Mouse (Mus musculus): ENCODE measurements at regions not wholly inside any gene's neighbourhood (a gene's known extent, or its start where the extent isn't known, plus 50 kb on each side); places are given as distances from the start of the nearest gene placed in this dataset.

DNA sequence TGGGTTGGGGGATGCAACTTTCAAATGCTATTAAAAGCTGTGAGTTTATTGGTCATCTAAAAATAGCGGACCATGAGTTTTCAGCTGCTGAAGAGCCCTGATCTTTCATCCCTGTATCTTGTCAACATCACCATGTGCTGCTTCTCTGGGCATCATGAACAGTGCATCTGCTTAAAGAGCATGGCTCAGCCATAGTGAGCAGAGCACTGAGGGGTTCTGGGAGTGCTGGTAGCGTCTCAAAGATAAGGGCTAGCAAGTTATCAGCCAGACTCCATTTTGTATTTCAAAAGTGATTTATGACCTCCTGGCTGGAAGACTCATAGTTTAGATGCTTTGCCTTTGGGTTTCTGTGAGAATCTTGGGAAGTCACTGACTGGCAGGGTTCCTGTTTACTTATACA lies 173.5 kb upstream of the Itga4 start:
- DNase-seq (ENCODE audit: low spot score), result no peak

DNA sequence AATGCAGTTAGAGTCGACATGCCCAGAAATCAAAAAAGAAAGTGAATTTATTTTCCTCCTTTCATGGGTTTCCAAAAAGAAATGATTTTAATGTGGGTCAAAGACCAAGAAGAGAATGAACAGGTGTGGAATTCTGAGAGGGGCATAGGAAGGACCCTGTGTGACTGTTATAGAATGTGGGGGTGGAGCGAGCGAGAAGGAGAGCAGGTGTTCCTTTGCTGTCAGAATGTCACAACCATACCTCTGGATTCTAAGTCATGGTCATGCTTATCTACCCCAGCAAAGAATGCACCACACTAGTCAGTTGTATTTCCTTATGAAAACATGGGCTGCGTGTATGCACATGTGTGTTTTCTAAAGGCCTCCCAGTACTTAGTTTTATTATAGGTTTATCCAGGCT lies 168.9 kb upstream of the Itga4 start:
- DNase-seq (ENCODE audit: low spot score), result no peak

DNA sequence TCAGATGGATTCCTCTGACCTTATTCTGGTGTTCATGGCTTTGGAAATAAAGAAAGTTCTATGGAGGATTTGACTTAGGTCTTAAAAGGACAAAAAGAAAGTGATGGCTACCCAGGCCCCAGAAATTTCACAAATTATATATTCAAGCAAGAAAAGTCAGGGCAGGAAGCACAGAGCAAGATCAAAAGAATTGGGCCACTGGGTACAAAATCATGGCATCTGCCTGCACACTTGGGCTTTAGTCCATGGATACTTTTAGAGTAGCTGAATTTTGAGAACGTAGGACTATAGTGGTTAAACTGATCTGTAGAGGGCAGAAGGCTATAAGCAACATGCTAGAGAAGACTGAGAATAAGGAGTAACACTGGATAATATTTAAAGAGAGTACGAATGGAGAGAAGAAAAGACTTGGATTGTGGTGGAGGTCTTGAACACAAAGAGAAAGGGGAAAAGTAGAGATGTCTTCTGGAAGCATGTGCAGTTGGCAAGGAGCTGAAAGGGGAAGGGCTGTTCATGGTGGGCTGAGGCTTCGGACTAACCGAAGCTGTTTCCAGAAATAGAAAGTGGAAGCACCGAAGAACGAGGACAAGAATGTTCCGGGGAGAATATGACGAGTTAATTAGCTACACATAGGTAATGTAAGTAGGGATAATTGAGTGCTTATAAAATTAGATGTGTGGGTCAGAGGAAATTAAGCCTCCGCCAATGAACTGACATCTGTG lies 168.2 kb upstream of the Itga4 start:
- peak; percentile 20 for DNase-seq (ENCODE audit: low spot score)

DNA sequence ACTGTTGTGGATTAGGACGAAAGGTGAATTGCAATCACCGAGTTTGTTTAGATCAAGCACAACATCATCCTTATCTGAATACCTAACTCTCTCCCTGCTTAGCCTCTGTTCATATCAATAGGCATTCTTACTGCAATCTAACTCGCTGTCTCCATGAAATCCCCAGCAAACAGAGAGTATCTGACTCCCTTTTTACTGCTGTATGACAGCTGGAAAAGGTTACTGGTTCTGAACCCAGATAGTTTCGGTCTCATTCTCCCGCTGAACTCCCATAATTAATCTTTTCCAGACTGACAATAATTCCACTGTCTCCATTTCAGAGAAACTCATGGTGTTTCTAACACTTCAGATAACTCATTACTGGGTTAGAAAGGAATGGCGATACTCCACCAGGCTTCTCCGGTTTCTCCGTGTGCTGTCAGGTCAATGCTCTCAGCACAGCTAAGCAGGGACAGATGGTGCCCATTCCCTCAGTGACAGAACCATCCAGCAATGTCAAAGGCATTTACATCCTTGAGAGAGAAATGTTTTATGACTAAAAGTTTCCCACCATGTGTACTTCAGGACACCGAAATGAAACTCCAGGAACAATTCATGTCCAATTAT lies 167.5 kb upstream of the Itga4 start:
- peak; percentile 71 for DNase-seq (ENCODE audit: low spot score)

DNA sequence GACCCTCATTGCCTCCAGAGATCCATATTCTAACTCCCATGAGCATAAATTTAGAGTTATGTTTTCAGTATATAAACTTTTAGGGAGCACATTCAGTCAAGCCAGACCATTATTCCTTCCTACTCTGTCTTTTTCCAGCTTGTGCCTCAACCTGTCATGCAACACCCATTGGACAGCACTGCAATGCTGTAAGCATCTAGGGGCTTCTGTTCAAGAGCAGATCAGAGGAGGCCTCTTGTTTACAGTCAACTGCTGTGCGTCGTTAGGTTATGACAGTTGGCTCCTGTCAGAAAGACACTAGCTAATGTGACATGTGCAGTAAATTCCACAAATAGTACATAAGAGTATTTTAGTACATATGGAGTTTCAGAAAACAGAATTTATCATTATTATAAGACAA lies 165.0 kb upstream of the Itga4 start:
- no peak for DNase-seq (ENCODE audit: low spot score)

DNA sequence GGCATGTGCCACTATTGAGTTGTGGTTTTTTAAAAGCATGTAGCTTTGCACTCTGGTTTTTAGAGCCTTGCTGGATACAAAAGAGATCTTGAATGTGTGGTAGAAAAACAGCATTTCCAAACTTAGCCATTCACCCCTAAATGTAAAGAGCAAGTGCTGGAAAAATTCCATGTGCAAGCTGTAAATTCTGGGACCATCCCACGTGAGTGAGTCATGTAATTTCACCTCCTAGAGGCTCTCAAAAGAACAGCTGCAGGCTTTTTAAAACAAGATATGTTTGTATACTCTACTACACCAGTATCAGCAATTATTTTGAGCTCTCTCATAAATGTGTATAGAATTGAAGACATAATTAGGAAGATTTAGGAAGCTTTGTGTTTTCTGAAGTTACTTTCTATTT lies 160.9 kb upstream of the Itga4 start:
- no peak for DNase-seq (ENCODE audit: low spot score)

DNA sequence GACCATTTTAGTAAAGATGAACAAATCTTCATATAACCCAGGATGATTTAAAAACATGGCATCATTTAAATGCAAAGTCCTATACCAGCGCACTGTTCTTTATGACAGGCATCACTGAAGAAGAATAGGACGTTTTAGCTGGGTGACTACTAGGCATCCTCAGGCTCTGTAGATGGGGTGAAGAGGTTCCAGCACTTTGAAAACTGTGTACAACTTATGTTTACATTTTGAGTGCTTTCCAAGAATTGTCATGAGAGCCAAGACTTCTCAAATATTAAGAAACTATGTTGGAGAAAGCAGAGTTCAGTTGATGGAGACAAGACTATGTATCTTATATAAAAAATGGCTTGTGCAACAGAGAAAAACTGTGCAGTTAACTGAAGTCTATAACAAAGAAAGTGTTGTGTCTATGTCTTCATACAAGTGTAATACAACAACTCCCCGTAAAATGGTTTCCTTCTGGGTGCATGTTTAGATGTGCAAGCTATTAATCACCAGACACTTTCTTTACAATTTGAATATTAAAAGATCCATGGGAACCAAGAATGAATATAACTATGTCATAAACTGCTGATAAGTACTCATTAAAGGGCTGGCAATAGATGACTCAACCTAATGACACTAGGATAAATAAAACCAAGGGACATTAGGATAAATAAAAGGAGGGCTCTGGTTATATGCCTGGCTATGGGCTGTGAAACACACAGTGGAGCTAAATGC lies 158.5 kb upstream of the Itga4 start:
- no peak for DNase-seq (ENCODE audit: low spot score)

DNA sequence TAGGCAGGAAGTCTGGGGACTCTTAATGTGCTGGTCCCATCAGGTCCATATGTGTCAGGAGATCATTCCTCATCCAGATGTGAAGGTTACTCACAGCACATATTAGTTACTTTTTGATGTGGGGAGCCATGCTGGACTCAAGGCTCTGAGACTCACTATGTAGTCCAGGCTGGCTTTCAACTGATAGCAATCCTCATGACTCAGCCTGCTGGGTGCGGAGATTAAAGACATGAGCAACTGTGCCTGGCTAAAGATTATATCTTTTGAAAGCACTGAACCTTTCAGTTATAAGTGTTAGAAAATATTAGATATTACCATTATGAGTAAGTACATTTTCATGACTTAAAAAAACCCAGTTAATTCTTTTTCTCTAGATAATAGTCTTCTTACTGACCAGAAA lies 155.6 kb upstream of the Itga4 start:
- DNase-seq (ENCODE audit: low spot score), result no peak

DNA sequence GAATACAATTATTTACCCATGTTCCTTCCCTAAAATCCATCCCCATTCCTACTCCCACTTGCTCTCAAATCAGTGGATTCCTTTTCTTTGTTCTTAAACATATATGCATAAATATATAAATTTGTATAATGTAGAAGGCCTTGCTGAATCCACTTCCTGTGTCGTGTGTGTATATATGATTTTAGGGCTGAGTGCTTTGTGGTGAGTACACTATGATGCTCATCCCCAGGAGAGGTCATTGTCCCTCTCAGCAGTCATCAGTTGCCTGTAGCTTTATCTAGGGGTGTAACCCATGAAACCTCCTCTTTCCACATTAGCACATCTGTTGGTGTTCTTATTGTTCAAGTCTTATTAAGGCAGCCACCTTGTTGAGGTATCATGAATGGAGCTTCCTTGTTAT lies 143.6 kb upstream of the Itga4 start:
- DNase-seq (ENCODE audit: low spot score), result no peak

DNA sequence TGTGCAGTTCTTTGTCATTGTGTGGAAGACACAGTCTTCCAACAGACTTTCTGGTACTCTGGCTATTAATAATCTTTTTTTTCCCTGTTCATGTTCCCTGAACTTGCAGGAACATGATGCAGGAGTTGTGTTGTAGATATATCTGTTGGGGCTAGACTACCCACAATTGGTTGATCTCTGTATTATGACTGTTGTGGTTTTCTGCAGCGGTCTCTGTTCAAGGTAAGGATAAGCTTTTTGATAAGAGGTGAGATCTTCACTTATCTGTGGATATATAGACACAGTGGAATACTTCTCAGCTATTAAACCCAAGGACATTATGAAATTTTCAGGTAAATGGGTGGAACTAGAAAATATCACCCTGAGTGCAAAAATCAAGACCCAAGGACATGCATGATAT lies 143.2 kb upstream of the Itga4 start:
- DNase-seq (ENCODE audit: low spot score), result no peak

DNA sequence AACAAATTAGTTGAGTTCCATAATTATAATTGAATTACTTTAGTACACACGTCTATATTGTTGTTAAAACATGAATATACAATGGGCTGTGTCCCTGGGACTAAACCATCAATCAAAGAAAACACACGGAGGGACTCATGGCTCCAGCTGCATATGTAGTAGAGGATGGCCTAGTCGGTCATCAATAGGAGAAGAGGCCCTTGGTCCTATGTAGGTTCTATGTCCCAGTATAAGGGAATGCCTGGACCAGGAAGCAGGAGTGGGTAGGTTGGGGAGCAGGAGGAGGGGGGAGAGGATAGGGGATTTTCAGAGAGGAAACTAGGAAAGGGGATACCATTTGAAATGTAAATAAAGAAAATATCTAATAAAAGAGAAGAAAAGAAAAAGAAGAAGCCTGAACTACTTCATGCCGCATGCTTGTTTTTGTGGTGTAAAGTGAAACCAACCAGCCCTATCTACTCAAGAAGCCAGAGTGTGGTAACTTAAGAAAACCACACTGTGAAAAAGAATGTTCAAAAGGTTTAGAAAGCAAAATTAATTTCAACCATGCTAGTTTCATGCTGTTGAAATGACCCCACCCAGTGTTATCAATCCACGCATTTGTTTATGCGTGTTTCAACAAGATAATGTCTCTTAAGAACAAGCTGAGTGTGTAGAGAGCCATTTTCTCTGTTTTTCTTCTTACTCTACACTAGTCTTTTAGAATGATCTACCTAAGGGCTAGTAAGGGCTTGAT lies 134.4 kb upstream of the Itga4 start:
- no peak for DNase-seq (ENCODE audit: low spot score)

DNA sequence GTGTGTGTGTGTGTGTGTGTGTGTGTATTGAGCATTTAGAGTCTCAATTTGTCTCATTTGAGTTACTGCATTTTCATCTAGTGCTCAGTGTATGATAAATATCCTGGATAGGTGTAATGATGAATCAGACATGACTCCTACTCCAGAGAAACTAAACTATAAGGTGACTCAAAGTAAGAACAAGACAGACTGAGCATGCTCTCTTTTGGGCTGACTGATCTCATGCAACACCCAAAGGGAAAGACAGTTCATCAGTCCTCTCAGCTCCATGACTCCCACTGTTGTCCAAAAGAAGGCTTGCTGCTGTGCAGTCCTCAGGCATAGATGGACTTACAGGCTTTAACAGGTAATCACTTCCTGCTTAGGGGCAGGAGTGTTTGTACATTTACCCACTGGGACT lies 132.7 kb upstream of the Itga4 start:
- no peak for DNase-seq (ENCODE audit: low spot score)

DNA sequence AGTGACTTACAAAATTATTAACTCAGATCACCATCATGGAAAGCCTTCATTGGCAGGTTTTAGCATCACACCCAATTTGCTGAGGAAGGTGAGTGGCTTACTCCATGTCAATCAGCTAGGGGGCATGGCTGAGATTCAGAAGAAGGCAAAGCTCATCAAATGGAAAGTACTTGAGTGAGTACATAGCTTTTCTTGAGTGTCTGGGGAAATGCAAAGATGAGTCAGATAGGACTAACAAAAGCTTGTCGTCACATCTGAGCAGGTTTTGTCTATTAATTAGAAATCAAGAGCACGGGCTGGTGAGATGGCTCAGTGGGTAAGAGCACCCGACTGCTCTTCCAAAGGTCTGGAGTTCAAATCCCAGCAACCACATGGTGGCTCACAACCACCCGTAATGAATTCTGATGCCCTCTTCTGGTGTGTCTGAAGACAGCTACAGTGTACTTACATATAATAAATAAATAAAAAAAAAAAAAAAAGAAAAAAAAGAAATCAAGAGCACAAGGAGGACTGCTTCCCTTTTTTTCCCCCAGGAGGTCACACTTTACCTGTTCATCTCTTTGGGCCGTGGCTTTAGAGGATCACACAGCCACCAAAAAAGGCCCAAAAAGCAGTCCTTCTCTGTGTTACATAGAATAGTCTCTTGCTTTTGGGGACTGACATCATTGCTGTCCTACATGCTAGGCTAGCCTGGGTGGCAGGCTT lies 130.8 kb upstream of the Itga4 start:
- no peak for DNase-seq (ENCODE audit: low spot score)

DNA sequence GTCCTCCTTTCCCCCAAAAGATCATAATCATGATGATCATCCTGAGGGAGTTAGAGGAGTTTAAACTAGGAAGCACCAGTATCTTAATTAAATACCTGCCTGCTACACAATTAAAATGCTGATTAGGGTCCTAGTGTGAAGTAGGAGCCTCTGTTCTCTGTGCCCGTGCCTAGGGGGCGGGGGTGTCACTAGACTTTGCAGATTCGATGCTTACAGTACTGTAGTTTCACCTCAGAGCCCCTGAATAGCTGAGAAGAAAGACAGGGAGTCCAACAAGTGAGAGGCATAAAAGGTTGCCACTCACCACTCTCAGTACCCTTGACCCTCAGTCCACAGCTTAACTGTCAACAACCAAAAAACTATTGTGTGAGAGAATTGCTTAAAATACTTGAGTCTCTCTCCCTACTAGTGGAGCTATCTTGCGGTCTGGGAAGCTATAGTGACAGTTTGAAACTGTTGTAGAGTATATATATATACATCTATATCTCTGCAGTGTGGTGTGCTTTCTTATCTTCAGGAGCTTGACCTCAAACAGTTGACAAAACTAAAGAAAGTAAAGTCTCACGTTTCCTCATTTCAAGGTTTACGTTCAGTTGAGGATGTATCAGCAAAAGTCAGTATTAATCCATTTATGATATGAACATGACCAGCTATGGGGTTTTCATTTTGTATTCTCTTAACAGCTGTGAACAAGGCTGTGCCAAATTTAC lies 128.9 kb upstream of the Itga4 start:
- no peak for DNase-seq (ENCODE audit: low spot score)

DNA sequence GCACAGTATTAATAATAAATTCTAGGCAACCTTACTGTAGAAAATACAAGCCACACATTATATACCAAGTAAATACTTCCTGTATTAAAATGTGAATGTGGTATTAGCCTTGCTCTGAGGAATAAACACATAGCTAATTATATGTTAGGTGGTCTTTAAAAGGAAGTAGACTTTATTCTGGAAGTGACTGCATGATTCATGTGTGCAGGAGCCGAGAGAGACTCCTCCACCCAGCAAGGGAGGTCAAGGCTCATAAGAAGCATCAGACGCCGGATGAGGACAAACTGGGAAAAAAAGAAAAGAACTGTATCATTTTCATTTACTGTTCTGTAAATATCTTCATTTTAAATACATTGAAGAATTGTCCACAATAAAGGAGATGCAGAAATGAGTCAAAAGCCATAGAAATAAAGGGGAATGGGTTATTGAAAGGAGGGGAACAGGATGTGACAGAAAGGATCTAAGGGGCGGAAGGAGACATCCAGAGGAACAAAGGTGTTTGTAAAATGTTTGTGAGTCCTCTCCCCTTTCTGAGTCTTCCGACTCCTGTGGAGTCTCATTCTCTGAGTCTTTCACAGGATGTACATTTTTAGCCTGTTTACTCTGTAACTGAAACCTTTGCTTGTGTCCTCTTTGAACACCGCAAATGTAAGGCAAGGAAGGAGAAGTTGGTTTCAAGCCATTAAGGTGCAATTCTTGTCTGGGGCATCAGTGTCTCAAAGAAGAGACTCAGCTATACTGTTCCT lies 128.1 kb upstream of the Itga4 start:
- no peak for DNase-seq (ENCODE audit: low spot score)

DNA sequence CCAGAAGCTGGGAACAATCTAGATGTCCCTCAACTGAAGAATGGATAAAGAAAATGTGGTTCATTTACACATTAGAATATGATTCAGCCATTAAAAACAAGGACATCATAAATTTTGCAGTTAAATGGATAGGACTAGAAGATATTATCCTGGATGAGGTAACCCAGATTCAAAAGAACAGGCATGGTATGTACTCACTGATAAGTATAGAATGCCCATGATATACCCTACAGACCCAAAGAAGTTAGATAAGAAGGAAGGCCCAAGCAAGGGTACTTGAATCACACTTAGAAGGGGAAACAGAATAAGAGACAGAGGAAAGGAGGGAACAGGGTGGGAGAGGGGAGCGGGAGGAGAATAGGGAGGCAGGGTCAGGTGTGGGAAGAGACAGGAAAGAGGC lies 127.4 kb upstream of the Itga4 start:
- no peak for DNase-seq (ENCODE audit: low spot score)

DNA sequence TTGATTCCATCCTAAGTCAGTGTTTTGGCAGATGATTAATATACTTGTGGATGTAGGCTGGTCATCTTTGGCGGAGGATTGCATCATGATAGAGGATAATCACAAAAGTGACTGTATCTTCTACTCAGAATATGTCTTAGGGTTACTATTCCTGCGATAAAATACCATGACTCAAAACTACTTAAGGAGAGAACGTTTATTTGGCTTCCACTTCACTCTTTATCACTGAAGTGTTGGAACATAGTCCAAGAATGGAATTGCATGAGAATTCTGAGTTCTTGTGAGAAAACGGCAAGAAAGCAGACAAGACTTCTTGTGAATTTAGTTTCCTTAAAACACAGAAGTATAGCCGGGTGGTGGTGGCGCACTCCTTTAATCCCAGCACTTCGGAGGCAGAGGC lies 124.6 kb upstream of the Itga4 start:
- no peak for DNase-seq (ENCODE audit: low spot score)

DNA sequence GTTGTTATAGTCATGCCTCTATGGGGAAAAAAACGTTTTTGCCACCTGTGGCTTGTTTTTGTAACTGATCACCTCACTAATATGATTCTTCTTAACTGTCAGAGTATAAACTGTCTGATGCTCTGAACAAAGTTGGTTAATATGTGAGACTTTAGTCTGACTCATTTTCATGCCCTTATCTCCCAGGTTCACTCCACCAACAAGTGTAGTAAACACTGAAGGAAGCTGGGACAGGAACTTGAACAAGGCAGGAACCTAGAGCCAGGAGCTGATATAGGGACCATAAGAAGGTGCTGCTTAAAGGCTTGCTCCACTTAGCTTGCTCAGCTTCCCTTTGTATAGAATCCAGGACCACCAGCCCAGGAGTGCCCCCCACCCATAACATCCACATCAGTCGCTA lies 124.0 kb upstream of the Itga4 start:
- DNase-seq (ENCODE audit: low spot score), result no peak

DNA sequence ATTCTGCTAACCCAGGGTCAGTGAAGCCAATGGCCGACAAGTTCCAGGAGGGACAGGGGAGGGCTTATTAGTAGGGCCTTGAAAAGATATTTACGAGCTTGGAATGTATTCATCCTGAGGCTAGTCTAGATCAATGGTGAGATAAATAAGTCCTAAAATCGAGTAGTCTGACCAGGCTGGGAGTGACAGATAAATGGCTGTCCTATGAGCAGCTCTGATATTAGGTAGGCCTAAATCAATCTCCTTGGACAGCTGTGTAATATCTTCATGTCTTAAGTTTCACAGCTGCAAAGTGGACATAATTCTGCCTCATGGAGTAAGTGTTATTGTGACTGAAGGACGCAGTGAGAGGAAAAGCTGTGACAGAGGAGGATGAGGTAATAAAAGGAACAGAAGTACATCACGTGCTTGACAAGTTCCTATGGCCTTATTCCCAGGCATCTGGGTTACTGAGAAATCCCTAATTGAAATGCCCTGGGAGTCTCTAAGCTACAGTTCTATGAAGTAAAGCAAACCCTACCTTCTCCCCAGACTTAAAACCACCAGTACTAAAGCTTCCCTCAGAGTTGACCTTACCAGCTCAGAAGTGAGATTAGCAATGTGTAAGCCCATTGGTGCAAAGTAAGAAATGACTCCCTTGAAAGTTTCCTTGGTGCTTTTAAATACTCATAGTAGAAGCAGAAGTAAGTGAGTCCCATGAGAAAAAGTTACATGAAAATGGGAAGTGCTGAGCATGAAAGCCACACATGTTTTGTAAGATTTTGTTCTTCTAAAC lies 123.3 kb upstream of the Itga4 start:
- no peak for DNase-seq (ENCODE audit: low spot score)

DNA sequence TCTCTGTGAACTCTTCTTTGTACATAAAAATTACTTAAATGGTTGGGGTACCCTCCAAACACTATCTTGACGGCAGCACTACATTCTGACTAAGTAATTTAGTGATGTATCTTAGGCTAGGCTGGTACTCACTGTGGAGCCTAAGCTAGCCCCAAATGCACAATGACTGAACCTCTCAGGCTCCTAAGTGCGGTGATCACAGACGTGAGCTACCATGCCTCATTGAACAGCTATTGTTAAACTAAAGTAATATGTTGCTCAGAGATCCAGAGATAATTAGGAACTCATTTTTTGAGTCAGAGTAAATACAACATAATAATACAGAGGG lies 122.7 kb upstream of the Itga4 start:
- DNase-seq (ENCODE audit: low spot score), result peak; percentile 32
